Mouse (Mus musculus) small intestine, adult 2 months (tissue): ENCODE measurements at regions not wholly inside any gene's neighbourhood (a gene's known extent, or its start where the extent isn't known, plus 50 kb on each side); places are given as distances from the start of the nearest gene placed in this dataset.

Experiments used
- CTCF ChIP-seq: fragments of 200-500 bp; IDR thresholded peaks from 2 replicates; pipeline ENCODE4 v1.5.1; 2012; ENCODE audit warnings: low read depth, mild to moderate bottlenecking, control low read depth, inconsistent platforms, low read length, moderate library complexity, mixed read lengths; ENCODE audit not compliant: insufficient replicate concordance, insufficient read length; ENCODE audit errors: extremely low read depth
- POLR2A ChIP-seq: fragments of 200-500 bp; IDR thresholded peaks from 2 replicates; pipeline ENCODE4 v1.6.1; 2012; ENCODE audit warnings: low read depth, mild to moderate bottlenecking, control low read depth, inconsistent platforms, low read length, moderate library complexity

GRCm38 (mm10) chr13:28663950-28664681, 289.4 kb downstream of the Sox4 start:
- TF ChIP-seq POLR2A (no peak), CTCF (no peak)
